Mouse (Mus musculus): ENCODE results near the gene Robo1.

GRCm38 (mm10) chr16:73072883-73073282 lies 764.8 kb downstream of the Robo1 start:
- TF ChIP-seq CTCF (IDR thresholded peaks at IDR 0.05; ENCODE audit: control insufficient read depth, insufficient read depth, insufficient replicate concordance, low read depth, low read length) = no peak
- TF ChIP-seq POLR2A (IDR thresholded peaks at IDR 0.05; ENCODE audit: control insufficient read depth, low read depth, low read length) = no peak
